Mouse (Mus musculus): ENCODE results near the gene Tuba8.

- TF ChIP-seq POLR2A (IDR thresholded peaks at IDR 0.05; ENCODE audit: low read depth, low read length) (no peak), CTCF (IDR thresholded peaks at IDR 0.05; ENCODE audit: borderline replicate concordance, insufficient read depth, low read length) (no peak)
These were observed 31.3 kb downstream of the Tuba8 start for GRCm38 (mm10) chr6:121241780-121242179.
